Mouse (Mus musculus) stomach, embryonic 16.5 days (tissue): ENCODE measurements around the gene Gabarapl2. TPM values are rescaled to one million over a fixed set of nuclear protein-coding genes. Genes with fewer than 3 reads are reported as not detected.
A peak's percentile ranks its signal among the peaks of the same experiment; 100 is the strongest.

Experiments used
- ATAC-seq: fragments of 200-750 bp; cut with Nextera tagmentation; 2 replicates; pipeline ENCODE4 v1.8.0; 2017; ENCODE audit warnings: moderate number of reproducible peaks, moderate TSS enrichment; ENCODE audit not compliant: insufficient read depth, low FRiP score
- H3K27ac ChIP-seq: fragments of 300-500 bp; sonication (generic); 2 replicates; pipeline ENCODE4 v1.5.1; 2014; ENCODE audit warnings: low read length
- H3K27me3 ChIP-seq: fragments of 300-500 bp; sonication (generic); 2 replicates; pipeline ENCODE4 v1.6.1; 2014; ENCODE audit warnings: low read length, control low read depth, mixed read lengths; ENCODE audit not compliant: control insufficient read depth, insufficient read depth
- H3K36me3 ChIP-seq: fragments of 300-500 bp; sonication (generic); 2 replicates; pipeline ENCODE4 v1.6.1; 2014; ENCODE audit warnings: low read length; ENCODE audit not compliant: control insufficient read depth, insufficient read depth
- H3K4me1 ChIP-seq: fragments of 300-500 bp; sonication (generic); 2 replicates; pipeline ENCODE4 v1.6.1; 2014; ENCODE audit warnings: low read length, control low read depth, mixed read lengths; ENCODE audit not compliant: control insufficient read depth, insufficient read depth
- H3K4me2 ChIP-seq: fragments of 300-500 bp; sonication (generic); 2 replicates; pipeline ENCODE4 v1.6.1; 2014; ENCODE audit warnings: low read depth, low read length, mixed read lengths
- H3K4me3 ChIP-seq: fragments of 300-500 bp; sonication (generic); replicated peaks from 2 replicates; pipeline ENCODE4 v1.5.1; 2014; ENCODE audit warnings: mild to moderate bottlenecking, low read length
- H3K9ac ChIP-seq: fragments of 300-500 bp; sonication (generic); 2 replicates; pipeline ENCODE4 v1.6.1; 2014; ENCODE audit warnings: low read length
- H3K9me3 ChIP-seq: fragments of 300-500 bp; sonication (generic); replicated peaks from 2 replicates; pipeline ENCODE4 v1.6.1; 2016; ENCODE audit warnings: low read length, control low read depth; ENCODE audit not compliant: control insufficient read depth
- WGBS: fragments of 180-500 bp; shearing (Covaris S2); extraction: QIAGEN DNeasy Blood & Tissue Kit; methylation state at CpG from one replicate; pipeline ENCODE4 v1.1.7; 2014; 5-methylcytosine and 5-hydroxymethylcytosine counted together
- polyA plus RNA-seq: library from polyadenylated mRNA; unstranded; fragments of >200 nt; fragmentation: Nextera tagmentation; extraction: Ambion mirVana; gene quantifications from 2 replicates; pipeline ENCODE4 v1.2.1, GENCODE M21; 2015

Gabarapl2 gene
- polyA plus RNA-seq, 1 experiment from 2014 or later, result 199 TPM

GRCm38 (mm10) chr8:111909621-111910450 lies 30.7 kb upstream of the Gabarapl2 start, which contains the start of gene Chst5:
Gene Chst5, minus strand, starts transcription at chr8:111910447.
- no peak for ATAC-seq
- WGBS, result 3% methylated on average over 46 of the region's 47 CpGs

GRCm38 (mm10) chr8:111911572-111911971 lies 28.9 kb upstream of the Gabarapl2 start:
- H3K27me3 ChIP-seq, result peaks cover 9% of the 10 kb centered on the region
- H3K27ac ChIP-seq, result no peak overlapping the region
- no peaks in the 10 kb centered on the region for H3K9me3 ChIP-seq
- no peak overlapping the region for H3K4me2 ChIP-seq
- no peak for ATAC-seq
- no peaks in the 10 kb centered on the region for H3K36me3 ChIP-seq
- WGBS, result 55% methylated on average over 7 of the region's 7 CpGs
- H3K9ac ChIP-seq, result no peak overlapping the region
- 0 out of 2 replicates have a peak, but pooled peaks cover 9% of the 10 kb centered on the region for H3K4me1 ChIP-seq
- no peak overlapping the region for H3K4me3 ChIP-seq

More at GRCm38 (mm10) chr8:111909621-111910450, 30.7 kb upstream of the Gabarapl2 start, which contains the start of gene Chst5:
- Histone ChIP-seq H3K36me3 (no peaks in the 10 kb centered on the region), H3K4me2 (peak within 1 kb of the TSS; percentile 83), H3K27me3 (peaks cover 9% of the 10 kb centered on the region), H3K4me3 (peak within 1 kb of the TSS; percentile 46), H3K4me1 (0 out of 2 replicates have a peak, but pooled peaks cover 9% of the 10 kb centered on the region), H3K9me3 (no peaks in the 10 kb centered on the region), H3K9ac (peak within 1 kb of the TSS; percentile 70), H3K27ac (no peak within 1 kb of the TSS)

GRCm38 (mm10) chr8:111912860-111913432 lies 27.6 kb upstream of the Gabarapl2 start:
- H3K27me3 ChIP-seq, result peaks cover 9% of the 10 kb centered on the region
- H3K9me3 ChIP-seq, result no peaks in the 10 kb centered on the region
- no peak overlapping the region for H3K9ac ChIP-seq
- ATAC-seq, result peak; percentile 65; the same call in 1 of the 2 replicates
- H3K27ac ChIP-seq, result no peak overlapping the region
- H3K4me1 ChIP-seq, result 0 out of 2 replicates have a peak, but pooled peaks cover 9% of the 10 kb centered on the region
- H3K4me2 ChIP-seq, result no peak overlapping the region
- no peak overlapping the region for H3K4me3 ChIP-seq
- WGBS, result 56% methylated on average over 12 of the region's 12 CpGs
- no peaks in the 10 kb centered on the region for H3K36me3 ChIP-seq

GRCm38 (mm10) chr8:111919663-111920062 lies 20.8 kb upstream of the Gabarapl2 start:
- no peak for ATAC-seq
- Histone ChIP-seq H3K4me1 (no peaks in the 10 kb centered on the region), H3K4me3 (no peak overlapping the region), H3K4me2 (no peak overlapping the region), H3K9ac (no peak overlapping the region), H3K27me3 (no peaks in the 10 kb centered on the region), H3K9me3 (no peaks in the 10 kb centered on the region), H3K36me3 (no peaks in the 10 kb centered on the region), H3K27ac (no peak overlapping the region)
- 80% methylated on average over 2 of the region's 2 CpGs for WGBS

- Histone ChIP-seq H3K9ac (no peak overlapping the region), H3K27ac (no peak overlapping the region), H3K36me3 (no peaks in the 10 kb centered on the region), H3K4me2 (no peak overlapping the region), H3K9me3 (no peaks in the 10 kb centered on the region), H3K4me1 (no peaks in the 10 kb centered on the region), H3K27me3 (no peaks in the 10 kb centered on the region), H3K4me3 (no peak overlapping the region)
- ATAC-seq, result no peak
- WGBS, result 78% methylated on average over 4 of the region's 4 CpGs
Measured at GRCm38 (mm10) chr8:111920971-111921370, 19.5 kb upstream of the Gabarapl2 start.

GRCm38 (mm10) chr8:111923383-111923804 lies 17.1 kb upstream of the Gabarapl2 start:
- no peak overlapping the region; the same call in 1 of the 2 replicates for H3K4me3 ChIP-seq
- peak; percentile 47; the same call in 1 of the 2 replicates for ATAC-seq
- no peaks in the 10 kb centered on the region for H3K9me3 ChIP-seq
- H3K4me1 ChIP-seq, result no peaks in the 10 kb centered on the region
- H3K4me2 ChIP-seq, result no peak overlapping the region; the same call in 1 of the 2 replicates
- 24% methylated on average over 10 of the region's 10 CpGs for WGBS
- H3K9ac ChIP-seq, result peak overlapping the region; percentile 41; the same call in 1 of the 2 replicates
- H3K27ac ChIP-seq, result no peak overlapping the region
- no peaks in the 10 kb centered on the region for H3K27me3 ChIP-seq
- H3K36me3 ChIP-seq, result no peaks in the 10 kb centered on the region

- H3K9me3 ChIP-seq, result no peaks in the 10 kb centered on the region
- no peaks in the 10 kb centered on the region for H3K4me1 ChIP-seq
- H3K27me3 ChIP-seq, result no peaks in the 10 kb centered on the region
- H3K36me3 ChIP-seq, result no peaks in the 10 kb centered on the region
- H3K4me2 ChIP-seq, result no peak overlapping the region
- no peak for ATAC-seq
- H3K27ac ChIP-seq, result no peak overlapping the region
- no peak overlapping the region for H3K9ac ChIP-seq
- H3K4me3 ChIP-seq, result no peak overlapping the region
- 64% methylated on average over 7 of the region's 7 CpGs for WGBS
Measured at GRCm38 (mm10) chr8:111924976-111925375, 15.5 kb upstream of the Gabarapl2 start.

GRCm38 (mm10) chr8:111929648-111930344 lies 10.7 kb upstream of the Gabarapl2 start:
- peaks cover 18% of the 10 kb centered on the region for H3K4me1 ChIP-seq
- 55% methylated on average over 8 of the region's 8 CpGs for WGBS
- no peaks in the 10 kb centered on the region for H3K27me3 ChIP-seq
- H3K4me3 ChIP-seq, result no peak overlapping the region
- no peaks in the 10 kb centered on the region for H3K9me3 ChIP-seq
- H3K9ac ChIP-seq, result no peak overlapping the region
- ATAC-seq, result no peak
- H3K27ac ChIP-seq, result no peak overlapping the region
- H3K36me3 ChIP-seq, result no peaks in the 10 kb centered on the region
- no peak overlapping the region for H3K4me2 ChIP-seq
